Mouse (Mus musculus) thymus, adult 2 months (tissue): ENCODE results near the gene Akap2. TPM values are rescaled to one million over a fixed set of nuclear protein-coding genes. Genes with fewer than 3 reads are reported as not detected.

ENCODE experiments used
- DNase-seq: peaks from one replicate; pipeline ENCODE4 v3.0.0; 2021
- H3K27ac ChIP-seq: fragments of 200-500 bp; 2 replicates; pipeline ENCODE4 v1.5.1; 2012; ENCODE audit warnings: low read length, control low read depth; ENCODE audit not compliant: control insufficient read depth, insufficient read depth
- H3K27me3 ChIP-seq: fragments of 200-500 bp; 2 replicates; pipeline ENCODE4 v1.6.1; 2012; ENCODE audit warnings: mild to moderate bottlenecking, low read length, moderate library complexity, mixed read lengths; ENCODE audit not compliant: control insufficient read depth, insufficient read depth
- H3K36me3 ChIP-seq: fragments of 200-500 bp; 2 replicates; pipeline ENCODE4 v1.6.1; 2012; ENCODE audit warnings: mild to moderate bottlenecking, low read length, moderate library complexity; ENCODE audit not compliant: control insufficient read depth, insufficient read depth
- H3K4me1 ChIP-seq: fragments of 200-500 bp; replicated peaks from 2 replicates; pipeline ENCODE4 v1.6.1; 2012; ENCODE audit warnings: low read length; ENCODE audit not compliant: control insufficient read depth, insufficient read depth
- H3K4me3 ChIP-seq: fragments of 200-500 bp; 2 replicates; pipeline ENCODE4 v1.5.1; 2012; ENCODE audit warnings: mild to moderate bottlenecking, low read length, control low read depth, moderate library complexity; ENCODE audit not compliant: control insufficient read depth, insufficient read depth
- CTCF ChIP-seq: fragments of 200-500 bp; IDR thresholded peaks from 2 replicates; pipeline ENCODE4 v1.5.1; 2012; ENCODE audit warnings: mild to moderate bottlenecking, control low read depth, low read length, moderate library complexity, borderline replicate concordance; ENCODE audit not compliant: control insufficient read depth, poor library complexity, insufficient read depth; ENCODE audit errors: extremely low read depth
- POLR2A ChIP-seq: fragments of 200-500 bp; IDR thresholded peaks from 2 replicates; pipeline ENCODE4 v1.6.1; 2012; ENCODE audit warnings: mild to moderate bottlenecking, low read length, control low read depth, moderate library complexity; ENCODE audit not compliant: control insufficient read depth, poor library complexity, insufficient read depth; ENCODE audit errors: extremely low read depth
- WGBS: fragments of 180-500 bp; shearing (Covaris S2); methylation state at CpG from one replicate; pipeline ENCODE4 v1.1.7; 2018; 5-methylcytosine and 5-hydroxymethylcytosine counted together
- polyA plus RNA-seq: library from polyadenylated mRNA; depleted of rRNA; stranded (reverse); fragments of >200 nt; gene quantifications from 2 replicates; pipeline ENCODE4 v1.2.3, GENCODE M21; 2012

The Akap2 gene
- polyA plus RNA-seq, 1 experiment: 99.2 TPM

DNA sequence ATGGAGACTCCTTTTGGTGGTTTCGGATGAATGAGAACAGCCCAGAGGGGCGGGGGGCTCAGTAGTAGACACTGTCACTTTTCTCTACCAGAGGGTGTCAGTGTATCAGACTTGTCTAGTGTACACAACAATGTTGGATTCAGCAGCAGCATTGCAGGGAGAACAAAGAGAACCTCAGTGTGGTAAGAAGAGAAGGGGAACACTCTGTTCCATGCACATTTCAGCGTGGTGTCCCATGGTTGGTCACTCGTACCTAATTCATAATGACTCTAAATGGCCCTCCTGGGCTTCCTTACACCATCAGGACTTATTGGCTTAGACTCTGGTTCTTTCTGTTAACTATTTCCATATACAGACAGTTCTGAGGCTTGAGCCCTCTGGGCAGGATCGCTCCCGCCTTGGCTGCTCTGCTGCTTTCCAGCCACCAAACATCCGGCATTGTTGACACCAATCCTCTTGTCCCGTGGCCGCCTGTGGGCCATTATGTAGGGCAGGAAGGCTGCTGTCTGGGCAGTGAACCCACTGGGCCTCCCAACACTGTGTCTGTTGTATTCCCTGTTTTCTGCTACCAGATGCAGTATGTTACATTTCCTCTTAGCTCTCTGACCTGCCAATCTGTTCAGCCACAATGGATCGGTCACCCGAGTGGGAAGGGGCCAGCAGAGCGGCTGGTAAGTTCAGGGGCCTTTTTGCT lies 19.4 kb upstream of the Akap2 start:
- WGBS: 94% methylated on average over 12 of the region's 12 CpGs
- TF ChIP-seq POLR2A: no peak
- TF ChIP-seq CTCF: no peak
- H3K36me3 ChIP-seq: no peaks in the 10 kb centered on the region

DNA sequence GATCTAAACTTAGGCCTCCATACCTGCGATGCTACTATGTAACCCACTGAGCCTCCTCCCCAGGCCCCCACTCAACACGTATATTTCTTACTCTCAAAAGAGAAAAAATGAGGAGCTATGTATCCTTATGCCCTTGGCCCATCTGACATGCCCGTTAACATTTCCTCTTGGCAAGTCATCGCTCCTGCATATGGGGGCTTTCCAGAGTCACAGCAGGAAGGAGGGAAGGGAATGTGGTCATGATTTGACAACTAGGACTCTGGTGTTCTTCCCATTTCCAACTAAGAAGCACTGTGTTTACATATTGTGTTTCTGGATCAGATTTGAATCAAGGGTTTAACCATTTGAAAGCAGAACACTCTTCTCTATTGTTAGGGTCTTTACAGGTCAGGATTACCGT lies 15.9 kb upstream of the Akap2 start:
- Histone ChIP-seq H3K4me3 (no peak overlapping the region), H3K36me3 (no peaks in the 10 kb centered on the region), H3K27ac (no peak overlapping the region), H3K4me1 (no peaks in the 10 kb centered on the region), H3K27me3 (no peaks in the 10 kb centered on the region)
- 90% methylated on average over 5 of the region's 5 CpGs for WGBS
- no peak for DNase-seq
- TF ChIP-seq POLR2A (no peak), CTCF (no peak)

More for the DNA sequence above, 19.4 kb upstream of the Akap2 start:
- Histone ChIP-seq H3K27me3 (no peaks in the 10 kb centered on the region), H3K4me1 (no peaks in the 10 kb centered on the region), H3K27ac (no peak overlapping the region), H3K4me3 (no peak overlapping the region)
- DNase-seq: no peak

DNA sequence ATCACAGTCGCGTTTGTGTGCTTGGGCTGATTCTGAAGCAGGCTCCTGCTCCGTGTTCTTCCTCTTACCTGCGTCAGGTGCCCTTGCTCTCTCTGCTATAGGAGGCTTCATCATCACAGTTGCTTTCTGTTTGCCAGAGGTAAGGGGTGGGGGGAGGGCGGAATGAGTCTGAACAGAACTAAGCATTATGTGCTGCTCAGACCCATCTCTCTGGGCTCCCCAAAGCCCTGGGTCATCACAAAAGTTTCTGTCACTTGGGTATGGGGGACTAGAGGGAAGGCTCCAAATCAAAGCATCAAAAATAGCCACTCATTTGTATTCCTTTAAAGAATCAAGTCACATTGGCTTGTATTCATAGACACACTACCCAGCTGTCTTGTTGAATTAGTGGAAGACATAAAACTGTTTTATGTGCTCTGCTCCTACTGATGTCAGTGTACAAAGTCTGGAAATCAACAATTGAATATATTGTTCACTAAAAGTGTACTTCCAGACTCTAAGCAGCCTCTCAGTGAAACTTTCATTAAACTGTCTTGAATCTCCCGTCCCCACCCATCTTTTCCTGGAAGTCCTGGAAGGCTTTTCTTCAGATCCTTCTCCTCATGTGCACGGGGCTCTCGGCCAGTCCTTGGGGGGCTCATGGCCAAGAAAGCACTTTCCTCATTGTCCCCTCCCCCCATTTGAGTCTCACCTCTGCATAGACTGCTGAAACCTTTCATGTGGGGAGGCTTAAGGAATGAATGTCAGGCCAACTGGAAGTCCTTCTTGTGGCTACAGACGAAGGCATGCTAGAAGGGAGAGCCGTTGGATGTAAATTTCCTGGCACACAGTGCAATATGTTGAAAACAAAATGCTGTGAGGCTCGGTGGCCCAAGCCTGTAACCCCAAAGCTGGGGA lies 13.6 kb upstream of the Akap2 start:
- 85% methylated on average over 11 of the region's 11 CpGs for WGBS

DNA sequence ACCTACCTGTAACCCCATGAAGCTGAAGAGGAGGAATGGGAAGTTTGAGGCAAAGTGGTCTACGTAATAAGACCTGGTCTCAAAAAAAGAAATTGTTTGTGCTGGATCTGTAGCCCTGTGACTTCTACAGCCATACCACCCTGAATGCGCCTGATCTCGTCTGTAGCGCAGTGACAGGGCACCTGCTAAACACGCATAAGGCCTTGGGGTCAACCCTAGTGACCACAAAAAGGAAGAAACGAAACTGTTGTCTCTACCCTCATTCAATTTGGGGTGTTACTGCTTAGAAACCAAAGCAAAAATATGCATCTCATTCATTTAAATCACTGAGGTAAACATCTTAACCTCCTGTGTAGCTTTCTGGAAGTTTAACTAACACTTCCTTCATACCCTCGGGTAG lies 12.9 kb upstream of the Akap2 start:
- no peaks in the 10 kb centered on the region for H3K4me1 ChIP-seq
- no peak overlapping the region for H3K4me3 ChIP-seq
- TF ChIP-seq CTCF (no peak), POLR2A (no peak)
- no peak overlapping the region for H3K27ac ChIP-seq
- no peaks in the 10 kb centered on the region for H3K27me3 ChIP-seq
- 48% methylated on average over 7 of the region's 7 CpGs for WGBS
- DNase-seq: no peak
- H3K36me3 ChIP-seq: no peaks in the 10 kb centered on the region

More for the DNA sequence above, 13.6 kb upstream of the Akap2 start:
- Histone ChIP-seq H3K4me1 (no peaks in the 10 kb centered on the region), H3K27me3 (no peaks in the 10 kb centered on the region), H3K36me3 (no peaks in the 10 kb centered on the region), H3K4me3 (no peak overlapping the region), H3K27ac (no peak overlapping the region)
- DNase-seq: no peak
- no peak for TF ChIP-seq POLR2A
- TF ChIP-seq CTCF: no peak

DNA sequence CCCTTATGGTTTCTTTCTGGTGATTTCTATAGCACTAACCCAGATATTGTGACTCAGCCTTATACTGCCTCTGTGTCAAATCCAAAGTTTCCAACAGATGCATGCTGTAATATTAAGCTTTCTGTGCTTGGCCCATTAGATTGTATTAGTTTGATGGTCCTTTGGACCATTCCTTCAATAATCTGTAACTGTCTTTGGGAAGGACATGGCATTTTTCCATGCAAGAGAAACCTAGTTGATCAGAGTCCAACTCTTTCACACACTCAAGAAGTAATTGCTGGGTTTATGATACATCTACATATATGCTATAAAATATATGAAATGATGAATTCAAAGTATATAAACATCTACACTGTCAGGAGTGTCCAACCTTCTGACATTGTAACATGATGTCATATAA lies 1.6 kb upstream of the Akap2 start:
- no peak for DNase-seq
- H3K4me1 ChIP-seq: peaks cover 6% of the 10 kb centered on the region
- H3K4me3 ChIP-seq: no peak overlapping the region
- H3K27me3 ChIP-seq: no peaks in the 10 kb centered on the region
- TF ChIP-seq POLR2A (no peak), CTCF (no peak)
- no peaks in the 10 kb centered on the region for H3K36me3 ChIP-seq
- H3K27ac ChIP-seq: no peak overlapping the region

DNA sequence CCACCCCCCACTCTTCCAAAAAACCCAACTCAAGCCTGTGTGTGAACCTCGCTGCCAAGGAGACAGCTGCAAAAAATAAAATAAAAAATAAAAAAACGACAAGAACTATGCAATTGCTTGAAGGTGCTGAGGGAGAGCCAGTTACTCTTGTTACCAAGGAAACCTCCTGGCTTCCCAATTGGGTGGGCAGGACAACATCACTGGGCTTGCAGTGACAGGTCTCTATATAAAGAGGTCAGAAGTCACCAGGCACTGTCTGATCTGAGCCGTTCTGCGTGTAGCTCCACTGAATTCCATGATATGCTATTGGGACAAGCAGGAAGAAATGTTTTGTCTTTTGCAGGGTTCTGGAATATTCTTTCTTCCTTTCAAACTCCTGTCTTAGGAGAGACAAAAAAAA lies 722 bp upstream of the Akap2 start:
- WGBS: 81% methylated on average over 4 of the region's 4 CpGs
- H3K27ac ChIP-seq: no peak overlapping the region

More for the DNA sequence above, 722 bp upstream of the Akap2 start:
- no peak for DNase-seq
- Histone ChIP-seq H3K27me3 (no peaks in the 10 kb centered on the region), H3K4me3 (no peak overlapping the region), H3K36me3 (no peaks in the 10 kb centered on the region), H3K4me1 (peaks cover 9% of the 10 kb centered on the region)
- TF ChIP-seq POLR2A: no peak
- no peak for TF ChIP-seq CTCF
